Mouse (Mus musculus) kidney, adult 8-10 months (tissue): ENCODE data around the gene Olfr1225.
"Not testable (repeated sequence)": the region's sequence is repeated elsewhere in the genome, so short reads cannot be mapped to it uniquely, and the experiment has no call there.

ENCODE experiments used
- DNase-seq, 2 experiments: peaks; one replicate each; pipeline ENCODE4 v3.0.0; 2022

Gene Olfr1225

DNA sequence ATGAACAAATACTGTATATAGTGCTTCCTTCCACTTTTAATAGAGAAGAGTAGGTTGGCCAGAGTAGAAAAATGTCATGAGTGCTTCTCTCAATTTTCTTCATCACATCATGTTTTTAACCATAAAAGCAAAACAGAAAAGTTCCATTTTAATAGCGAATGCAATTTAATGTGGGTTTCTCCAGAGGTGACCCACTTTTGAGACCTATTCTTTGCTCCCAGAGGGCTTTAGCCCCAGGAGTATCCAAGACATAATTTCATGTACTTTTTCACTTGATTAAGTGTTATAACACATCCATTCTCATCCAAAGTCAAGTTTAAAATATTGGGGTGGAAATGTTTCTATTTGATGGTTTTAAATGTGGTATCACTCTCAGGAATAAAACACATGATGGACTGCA, at the start of gene Olfr1225:
Gene Olfr1225 (minus strand): TSS at position 101 of the 400 bp plus-strand sequence.
- no peak for DNase-seq

DNA sequence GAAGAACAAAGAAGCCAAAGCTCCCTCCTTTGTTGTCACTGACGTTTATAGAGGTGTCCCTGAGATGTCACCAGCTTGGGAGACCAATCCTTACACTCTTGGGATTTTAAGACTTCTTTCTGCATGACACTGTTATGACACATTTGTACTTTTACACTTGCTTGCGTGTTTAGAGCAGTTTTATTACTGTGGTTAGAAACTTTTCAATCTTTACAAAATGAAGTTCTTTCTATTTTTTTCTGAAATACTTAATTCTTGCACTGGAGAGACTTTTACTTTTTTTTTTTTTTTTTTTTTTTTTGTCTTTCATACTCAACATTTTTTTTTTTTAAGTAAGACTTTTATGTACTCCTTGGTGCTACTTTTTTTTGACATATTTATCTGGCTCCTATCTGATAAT, 25.5 kb upstream of the Olfr1225 start, which contains the start of gene Olfr1226:
Gene Olfr1226 (minus strand): TSS at position 101 of the 400 bp plus-strand sequence.
- DNase-seq = no peak

- no peak for DNase-seq
Observed at GRCm38 (mm10) chr2:89196325-89196982, 22.0 kb upstream of the Olfr1225 start.

DNA sequence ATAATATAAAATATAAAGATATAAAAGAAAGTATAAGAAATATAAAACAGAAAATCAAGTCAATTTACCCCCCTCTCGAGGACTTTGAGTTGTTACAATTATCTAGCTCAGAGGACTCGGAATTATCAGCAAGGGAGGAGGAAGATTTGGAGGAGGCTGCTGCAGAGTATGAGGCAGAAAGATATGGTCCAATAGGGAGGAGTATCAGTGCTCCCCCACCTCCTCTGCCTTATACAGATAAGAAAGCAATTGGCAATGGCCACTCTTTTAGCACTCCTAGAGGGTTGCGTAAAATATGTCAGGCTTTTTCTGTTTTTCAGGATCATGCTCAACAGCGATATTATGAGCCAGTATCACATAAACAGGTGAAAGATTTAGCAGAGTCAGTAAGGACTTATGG, 9.8 kb downstream of the Olfr1225 start:
- not testable (repeated sequence) for DNase-seq

- DNase-seq = not testable (repeated sequence)
Observed at GRCm38 (mm10) chr2:89163991-89164390, 10.5 kb downstream of the Olfr1225 start, which contains the start of gene Olfr1224-ps1. Olfr1224-ps1 (minus strand) TSS chr2:89164091.

DNA sequence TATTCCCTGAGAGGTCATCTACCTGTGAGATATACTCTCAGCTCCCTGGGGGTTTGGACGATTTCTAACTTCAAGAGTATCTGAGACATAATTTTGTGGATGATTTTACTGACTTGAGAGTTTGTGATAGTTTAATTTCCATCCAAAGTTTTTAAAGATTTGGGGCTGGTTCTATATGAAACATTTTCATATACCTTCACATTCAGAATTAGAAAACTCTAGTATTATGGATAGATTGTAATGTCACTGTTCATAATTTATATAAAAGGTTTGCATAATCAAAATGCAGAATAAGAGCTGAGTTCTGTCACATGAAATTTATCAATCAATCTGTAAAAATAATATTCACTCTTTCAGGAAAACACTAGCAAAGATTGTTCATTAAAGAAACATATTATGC, 23.0 kb downstream of the Olfr1225 start, which contains the start of gene Olfr1223:
Gene Olfr1223 (minus strand): TSS at position 101 of the 400 bp plus-strand sequence.
- DNase-seq = no peak

DNA sequence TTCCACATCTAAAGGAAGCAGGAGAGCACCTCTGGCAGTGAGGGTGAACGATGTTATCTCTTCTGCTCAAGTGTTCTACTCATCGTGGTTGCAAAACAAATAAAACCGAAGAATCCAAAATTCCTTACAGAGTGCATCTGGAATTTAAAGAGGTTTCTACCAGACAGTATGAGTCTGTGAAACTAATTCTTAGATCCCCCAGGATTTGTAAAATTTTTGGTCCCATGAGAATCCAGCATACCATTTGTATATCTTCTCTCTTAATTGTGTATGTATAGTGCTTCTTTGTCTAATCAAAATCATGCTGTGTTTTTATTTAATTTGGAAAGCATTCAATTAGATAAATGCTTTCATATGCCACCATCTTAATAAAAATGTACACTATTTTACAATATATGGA, 41.5 kb downstream of the Olfr1225 start, which contains the start of gene Olfr1222:
Gene Olfr1222 (minus strand): TSS at position 101 of the 400 bp plus-strand sequence.
- DNase-seq = no peak
